In the genomic region with DNA sequence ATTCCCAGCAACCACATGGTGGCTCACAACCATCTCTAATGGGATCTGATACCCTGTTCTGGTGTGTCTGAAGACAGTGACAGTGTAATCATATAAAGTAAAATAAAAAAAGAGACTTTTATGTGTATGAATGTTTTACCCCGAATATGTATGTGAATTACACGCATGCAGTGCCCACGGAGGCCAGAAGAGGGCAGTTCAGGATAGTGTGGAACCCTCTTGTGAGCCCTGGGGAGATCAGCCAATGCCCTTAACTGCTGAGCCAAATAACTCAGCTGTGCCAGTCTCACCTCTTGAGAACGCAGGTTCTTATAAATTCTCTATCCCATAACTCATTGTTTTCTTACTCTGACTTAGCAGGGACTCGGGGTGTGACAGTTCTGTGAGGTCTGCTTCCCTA, we compare ENCODE assay signal across 10 mouse cellular contexts. TPM values are rescaled to one million over a fixed set of nuclear protein-coding genes. Genes with fewer than 3 reads are reported as not detected.
A peak's percentile ranks its signal among the peaks of the same experiment; 100 is the strongest.
DNase-seq lines count a peak whose midpoint lies in the region; ATAC-seq and TF ChIP-seq lines count a peak whose summit lies in the region.
"Had no signal": no experiment of that assay in that cellular context is flagged by ENCODE, and none has a peak within 500 bp of the region (broad histone marks: within the 10 kb centered on the region; RNA-seq: fewer than 3 reads in every experiment).

No protein-coding gene starts in this region.

- TF ChIP-seq POLR2A in bone marrow, adult 2 months (IDR thresholded peaks at IDR 0.05; ENCODE audit: borderline replicate concordance, control insufficient read depth, low read depth, low read length), result no peak
- no peak for TF ChIP-seq POLR2A in olfactory bulb, adult 2 months (IDR thresholded peaks at IDR 0.05; ENCODE audit: insufficient read depth, low read depth, low read length)

- peak; percentile 61 for TF ChIP-seq CTCF in bone marrow, adult 2 months (IDR thresholded peaks at IDR 0.05; ENCODE audit: control insufficient read depth, insufficient read depth, low read length)
- peak; percentile 29; the same call in 1 of the 2 replicates for TF ChIP-seq CTCF in olfactory bulb, adult 2 months (IDR thresholded peaks at IDR 0.05; ENCODE audit: insufficient read depth, low read depth, low read length)

- peaks cover 3% of the 10 kb centered on the region; the same call in 1 of the 2 replicates for H3K4me1 ChIP-seq in bone marrow, adult 2 months (ENCODE audit: control insufficient read depth, insufficient read depth, low read length)
- peaks cover 3% of the 10 kb centered on the region for H3K4me1 ChIP-seq in olfactory bulb, adult 2 months (ENCODE audit: control insufficient read depth, insufficient read depth, low read length)
- H3K4me1 ChIP-seq in forebrain, embryonic 15.5 days, result peaks cover 3% of the 10 kb centered on the region; the same call in 1 of the 2 replicates

- peaks cover 22% of the 10 kb centered on the region; the same call in 1 of the 2 replicates for H3K36me3 ChIP-seq in forebrain, embryonic 15.5 days

- no peaks in the 10 kb centered on the region for H3K27me3 ChIP-seq in forebrain, embryonic 15.5 days
- H3K27me3 ChIP-seq: heart, embryonic 13.5 days; limb, embryonic 13.5 days had no signal

- H3K4me3 ChIP-seq in bone marrow, adult 2 months (replicated peaks; ENCODE audit: control insufficient read depth, low read depth, low read length), result no peak overlapping the region
- H3K4me3 ChIP-seq in olfactory bulb, adult 2 months (ENCODE audit: insufficient read depth, low read depth, low read length), result no peak overlapping the region
- no peak overlapping the region for H3K4me3 ChIP-seq in forebrain, embryonic 15.5 days
- H3K4me3 ChIP-seq: heart, embryonic 13.5 days; limb, embryonic 13.5 days had no signal

- H3K9me3 ChIP-seq in forebrain, embryonic 15.5 days, result no peaks in the 10 kb centered on the region
- H3K9me3 ChIP-seq: heart, embryonic 13.5 days; limb, embryonic 13.5 days had no signal

- H3K27ac ChIP-seq in bone marrow, adult 2 months (ENCODE audit: control insufficient read depth, insufficient read depth, low read depth, low read length, poor library complexity), result no peak overlapping the region
- no peak overlapping the region for H3K27ac ChIP-seq in olfactory bulb, adult 2 months (ENCODE audit: insufficient read depth, low read depth, low read length)
- no peak overlapping the region for H3K27ac ChIP-seq in forebrain, embryonic 15.5 days (replicated peaks)
- H3K27ac ChIP-seq: heart, embryonic 13.5 days; limb, embryonic 13.5 days had no signal

- H3K4me2 ChIP-seq in forebrain, embryonic 15.5 days (replicated peaks), result no peak overlapping the region
- H3K4me2 ChIP-seq: heart, embryonic 13.5 days; limb, embryonic 13.5 days had no signal

- WGBS in bone marrow, adult 2 months, result 79% methylated on average over 5 of the region's 5 CpGs
- 67% methylated on average over 5 of the region's 5 CpGs for WGBS in olfactory bulb, adult 2 months
- WGBS in forebrain, embryonic 15.5 days, result 66% methylated on average over 5 of the region's 5 CpGs

- ATAC-seq in forebrain, embryonic 15.5 days (replicated peaks), result no peak

- intact Hi-C loops in left cerebral cortex, postnatal 10 days (cut with DNase I), result no loop called here

- H3K9ac ChIP-seq in forebrain, embryonic 15.5 days (replicated peaks), result no peak overlapping the region
- H3K9ac ChIP-seq: heart, embryonic 13.5 days; limb, embryonic 13.5 days had no signal

- DNase-seq in adrenal gland, postnatal 36 days, result peak; percentile 31 to 47
- DNase-seq in adrenal gland, adult 18-20 months (ENCODE audit: low spot score in 2 of 2), result no peak
- DNase-seq in left cerebral cortex, adult 18-20 months (ENCODE audit: low spot score in 2 of 2), result peak; percentile 56 to 59
- DNase-seq in left cerebral cortex, postnatal 10 days (ENCODE audit: extremely low spot score in 1 of 2, low spot score in 2 of 2), result no peak
- DNase-seq in urinary bladder, postnatal 4 days (ENCODE audit: low spot score in 2 of 2), result no peak

RNA-seq across cellular contexts. Expression of a gene that starts 12.9 kb away (rescaled TPM):
- under 1 TPM; 0.76 to 0.95 TPM for total RNA-seq in adrenal gland, postnatal 36 days (2021)
- 1 to 10 TPM; 2.0 to 2.1 TPM for total RNA-seq in adrenal gland, adult 18-20 months (2021)
- 100 to 1,000 TPM; 116 to 123 TPM for total RNA-seq in left cerebral cortex, adult 18-20 months (2021)
- total RNA-seq in left cerebral cortex, postnatal 10 days (2021), result 100 to 1,000 TPM; 109 to 114 TPM
- not detected in 2 replicates for polyA plus RNA-seq in bone marrow, adult 2 months (2011; ENCODE audit: insufficient read depth, insufficient read length, low replicate concordance, missing spikeins)
- not detected in 2 replicates for polyA plus RNA-seq in olfactory bulb, adult 2 months (2012; ENCODE audit: insufficient read depth, insufficient read length, low replicate concordance, missing spikeins)
- 8.2 and 8.3 TPM in 2 replicates for polyA plus RNA-seq in forebrain, embryonic 15.5 days (2015; fragmentation: Nextera tagmentation; extraction: Ambion mirVana)

RNA-seq across cellular contexts. Expression of a gene that starts 43.0 kb away (rescaled TPM):
- total RNA-seq in adrenal gland, postnatal 36 days (2021), result 100 to 1,000 TPM in 1 of 2 experiments, 10 to 100 TPM in 1; 96.1 to 101 TPM
- total RNA-seq in adrenal gland, adult 18-20 months (2021), result 100 to 1,000 TPM in 1 of 2 experiments, 10 to 100 TPM in 1; 90.2 to 165 TPM
- total RNA-seq in left cerebral cortex, adult 18-20 months (2021), result 10 to 100 TPM; 45.7 to 49.5 TPM
- 10 to 100 TPM; 84.1 to 96.1 TPM for total RNA-seq in left cerebral cortex, postnatal 10 days (2021)
- 4.3 and 18.4 TPM in 2 replicates for polyA plus RNA-seq in bone marrow, adult 2 months (2011; ENCODE audit: insufficient read depth, insufficient read length, low replicate concordance, missing spikeins)
- not detected in 2 replicates for polyA plus RNA-seq in olfactory bulb, adult 2 months (2012; ENCODE audit: insufficient read depth, insufficient read length, low replicate concordance, missing spikeins)
- polyA plus RNA-seq in forebrain, embryonic 15.5 days (2015; fragmentation: Nextera tagmentation; extraction: Ambion mirVana), result 81.1 and 82.4 TPM in 2 replicates

Comparison
In these comparisons a context has a peak if more than half of its experiments do, and no peak if none do; other contexts are left out.
1. DNase-seq: peak in adrenal gland, postnatal 36 days (2 of 2) and left cerebral cortex, adult 18-20 months (2 of 2); none in adrenal gland, adult 18-20 months (0 of 2), left cerebral cortex, postnatal 10 days (0 of 2) and urinary bladder, postnatal 4 days (0 of 2).
2. RNA of a gene that starts 12.9 kb away (total RNA-seq): 116 to 123 TPM in left cerebral cortex, adult 18-20 months and 109 to 114 TPM in left cerebral cortex, postnatal 10 days; 2.0 to 2.1 TPM in adrenal gland, adult 18-20 months and 0.76 to 0.95 TPM in adrenal gland, postnatal 36 days; every median in the first group is over 10 times any median in the second.